Mouse (Mus musculus): ENCODE data around the gene Rps3a1.
"Not testable (repeated sequence)": the region's sequence is repeated elsewhere in the genome, so short reads cannot be mapped to it uniquely, and the experiment has no call there.

Rps3a1 gene

DNA sequence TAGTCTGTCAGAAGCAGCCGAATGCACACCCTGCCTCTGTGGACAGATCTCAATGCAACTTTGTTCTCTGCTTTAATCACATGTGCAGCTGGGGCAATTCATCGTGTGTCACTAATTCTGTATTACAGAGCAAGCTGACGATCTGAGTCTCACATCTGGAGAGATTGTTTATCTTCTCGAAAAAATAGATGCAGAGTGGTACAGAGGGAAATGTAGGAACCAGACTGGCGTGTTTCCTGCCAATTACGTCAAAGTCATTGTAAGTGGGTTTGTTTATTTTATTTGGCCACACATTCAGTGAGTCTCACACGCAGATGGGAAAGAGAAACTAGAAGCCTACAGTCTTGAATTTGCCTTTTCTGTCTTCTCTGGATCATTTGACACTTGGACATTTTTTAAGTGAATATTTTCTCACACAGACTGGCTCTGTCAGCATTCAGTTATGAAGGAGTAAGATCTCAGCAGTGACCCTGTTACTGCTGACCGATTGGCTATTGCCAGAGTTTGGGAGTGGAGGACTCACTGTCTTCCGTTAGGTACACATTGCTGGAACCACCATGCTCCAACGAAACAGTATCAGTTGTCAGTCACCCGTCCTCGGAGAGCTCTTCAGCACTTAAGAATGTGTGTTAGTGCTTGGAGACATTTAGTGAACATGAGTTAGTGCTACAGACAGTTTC lies 27.7 kb downstream of the Rps3a1 start:
- no peak for DNase-seq

DNA sequence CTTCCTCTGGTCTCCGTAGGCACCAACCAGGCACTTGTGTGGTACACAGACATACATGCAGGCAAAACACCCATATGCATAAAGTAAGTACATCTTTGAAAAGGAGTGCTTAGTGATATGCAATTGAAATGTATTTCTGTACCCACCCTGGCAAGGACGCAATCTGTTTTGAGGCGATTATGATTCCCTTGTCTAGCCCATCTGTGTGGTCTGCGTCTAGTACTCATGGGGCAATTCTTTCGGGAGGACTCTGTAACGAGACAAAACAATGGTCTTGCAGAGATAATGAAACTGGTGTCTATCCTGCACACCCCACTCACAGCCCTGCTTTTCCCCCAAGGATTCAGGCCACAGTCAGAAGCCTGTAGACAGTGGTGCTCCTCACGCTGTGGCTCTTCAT lies 29.7 kb downstream of the Rps3a1 start:
- DNase-seq = no peak

DNA sequence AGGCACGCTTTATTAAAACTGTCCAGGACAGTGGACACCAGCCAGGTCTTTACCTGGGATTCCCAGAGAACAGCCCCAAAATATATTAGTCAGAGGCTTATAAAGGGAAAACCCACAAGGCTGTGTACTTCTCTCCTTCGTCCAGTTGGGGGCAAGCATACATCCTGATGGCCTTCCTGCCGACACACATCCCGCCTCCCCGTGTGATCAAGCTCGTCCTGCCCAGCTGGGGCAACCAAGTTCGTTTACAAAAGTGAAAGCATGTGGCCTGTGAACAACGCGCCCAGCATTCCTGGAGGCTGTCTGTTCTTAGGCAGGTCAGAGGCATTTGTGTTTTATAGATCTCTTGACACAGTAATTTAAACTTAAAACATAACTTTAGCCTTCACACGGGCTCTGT lies 32.4 kb downstream of the Rps3a1 start:
- no peak for DNase-seq

DNA sequence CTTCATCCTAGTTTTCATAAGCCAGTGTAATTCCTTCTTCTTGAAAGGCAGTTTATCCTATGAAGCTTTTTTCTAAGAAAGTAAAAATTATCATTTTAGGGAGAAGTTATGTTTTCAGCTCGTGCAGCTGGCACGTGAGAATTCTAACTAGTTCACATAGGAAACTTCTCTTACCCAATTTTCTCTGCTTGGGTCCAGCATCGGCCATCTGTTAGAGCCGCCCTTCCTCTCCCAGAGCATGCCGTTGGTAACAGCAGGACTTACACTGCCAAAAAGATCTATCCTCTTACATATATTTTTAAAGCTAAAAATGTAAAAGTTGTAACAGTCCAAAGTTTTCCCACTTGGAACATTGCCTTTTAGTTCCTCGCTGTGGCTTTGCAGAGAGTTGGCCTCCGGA lies 33.4 kb downstream of the Rps3a1 start:
- no peak for DNase-seq

DNA sequence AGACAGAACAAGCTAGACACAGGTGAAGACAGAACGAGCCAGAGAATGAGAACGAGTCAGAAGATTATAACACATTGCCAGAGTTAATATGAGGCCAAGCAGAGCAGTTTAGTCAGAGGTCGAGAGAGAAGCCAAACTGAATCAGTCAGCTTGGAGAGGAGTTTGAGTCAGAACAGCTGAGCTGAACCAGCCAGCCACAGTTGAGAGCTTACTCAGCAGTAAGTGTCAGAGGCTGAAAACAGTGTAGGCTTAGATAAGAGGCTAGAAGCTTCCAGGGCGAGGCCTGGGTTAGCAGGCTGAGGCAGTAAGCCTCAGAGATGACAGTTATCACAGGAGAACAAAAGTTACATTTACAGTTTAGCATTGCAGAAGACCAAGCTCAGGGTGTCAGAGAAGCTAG lies 33.9 kb downstream of the Rps3a1 start:
- DNase-seq = no peak

DNA sequence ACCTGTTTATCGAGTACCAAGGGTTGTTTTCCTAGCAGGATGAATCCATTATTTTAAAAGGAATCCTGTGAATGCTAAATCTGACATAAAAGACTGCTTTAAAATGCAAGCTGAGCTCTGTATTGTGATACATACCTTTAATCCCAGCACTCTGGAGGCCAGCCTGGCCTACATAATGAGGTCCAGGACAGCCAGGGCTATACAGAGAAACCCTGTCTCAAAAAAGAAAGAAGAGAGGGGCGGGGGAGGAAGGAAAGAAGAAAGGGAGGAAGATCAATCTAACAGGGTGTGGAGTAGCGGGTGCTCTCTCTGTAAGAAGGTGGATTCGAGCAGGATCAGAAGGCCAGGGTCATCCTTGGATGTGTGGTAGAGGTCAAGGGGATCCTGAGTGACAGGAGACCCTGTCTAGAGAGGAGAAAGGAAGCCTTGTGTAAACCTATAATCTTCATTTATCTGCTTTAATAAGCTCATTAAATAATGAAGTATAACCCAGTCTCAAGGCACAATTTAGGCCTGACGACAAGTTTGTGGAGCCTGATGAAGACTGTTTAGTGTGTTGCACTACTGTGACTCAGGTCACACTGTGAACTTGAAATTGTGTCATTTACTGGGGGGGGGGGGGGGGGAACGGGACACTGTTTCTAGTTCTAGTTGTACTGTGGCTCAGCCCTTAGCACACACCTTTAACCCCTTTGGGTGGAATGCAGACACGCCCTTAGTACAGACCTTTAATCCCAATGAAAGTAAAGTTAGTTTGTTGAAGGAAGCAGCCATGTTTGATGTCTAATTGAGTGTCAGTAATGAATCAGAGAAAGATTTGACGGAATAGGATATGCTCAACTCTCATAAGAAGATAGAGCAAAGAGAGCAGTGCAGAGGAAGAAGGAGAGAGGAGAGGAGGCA lies 34.6 kb downstream of the Rps3a1 start:
- no peak for DNase-seq

DNA sequence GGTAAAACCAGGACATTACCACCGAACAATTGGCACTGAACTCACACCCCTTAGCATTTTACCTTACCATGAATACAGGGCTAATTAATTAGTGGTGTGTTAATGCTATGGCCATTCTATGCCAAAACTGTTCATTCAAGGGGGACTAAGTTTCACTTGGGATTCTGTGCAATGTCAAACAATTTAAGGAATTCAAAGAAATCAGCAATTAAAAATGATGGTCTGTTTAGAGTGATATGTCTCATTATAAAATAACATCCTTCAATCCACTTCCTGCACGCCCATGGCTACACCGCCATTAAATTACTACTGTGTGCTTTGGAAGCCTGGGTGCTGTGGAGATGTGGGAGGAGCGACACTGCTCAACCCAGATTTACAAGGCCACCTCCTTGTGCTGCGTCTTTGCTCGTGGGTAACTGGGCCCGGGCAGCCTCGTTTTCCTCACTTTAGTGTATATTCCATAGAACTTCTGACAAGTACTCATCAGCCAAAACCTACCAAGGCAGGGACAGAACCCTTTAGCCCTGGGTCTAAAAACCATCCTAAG lies 36.3 kb downstream of the Rps3a1 start:
- DNase-seq = no peak

DNA sequence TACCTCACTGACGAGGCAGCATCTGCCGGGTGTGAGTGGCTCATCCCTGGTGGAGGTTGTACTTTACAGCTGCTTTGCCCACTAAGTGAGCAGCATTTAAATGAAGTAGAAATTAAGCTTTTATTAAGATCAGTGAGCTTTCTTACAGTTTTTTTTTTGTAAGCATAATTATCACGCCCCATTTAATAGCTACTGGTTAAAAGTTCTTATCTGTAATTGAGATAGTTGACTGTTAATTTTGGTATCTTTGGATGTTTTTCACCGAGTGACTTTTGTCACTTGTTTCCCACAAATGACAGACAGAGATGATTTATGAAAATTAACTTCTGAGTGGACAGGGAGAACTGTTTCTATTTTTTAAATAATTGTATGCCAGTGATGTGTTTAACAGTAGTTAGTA lies 37.6 kb downstream of the Rps3a1 start:
- no peak for DNase-seq

DNA sequence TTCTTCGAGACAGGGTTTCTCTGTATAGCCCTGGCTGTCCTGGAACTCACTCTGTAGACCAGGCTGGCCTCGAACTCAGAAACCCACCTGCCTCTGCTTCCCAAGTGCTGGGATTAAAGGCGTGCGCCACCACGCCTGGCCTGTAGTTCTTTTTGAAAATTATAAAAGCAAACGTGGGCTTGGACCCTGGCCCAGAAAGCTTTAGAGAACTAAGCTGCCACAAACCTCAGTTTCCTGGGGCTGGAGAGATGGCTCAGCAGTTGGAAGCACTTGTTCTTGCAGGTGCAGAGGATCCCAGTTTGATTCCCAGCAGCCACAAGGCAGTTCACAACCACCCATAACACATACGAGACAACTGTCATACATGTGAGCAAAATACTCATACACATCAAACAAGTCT lies 38.1 kb downstream of the Rps3a1 start:
- DNase-seq = not testable (repeated sequence)

DNA sequence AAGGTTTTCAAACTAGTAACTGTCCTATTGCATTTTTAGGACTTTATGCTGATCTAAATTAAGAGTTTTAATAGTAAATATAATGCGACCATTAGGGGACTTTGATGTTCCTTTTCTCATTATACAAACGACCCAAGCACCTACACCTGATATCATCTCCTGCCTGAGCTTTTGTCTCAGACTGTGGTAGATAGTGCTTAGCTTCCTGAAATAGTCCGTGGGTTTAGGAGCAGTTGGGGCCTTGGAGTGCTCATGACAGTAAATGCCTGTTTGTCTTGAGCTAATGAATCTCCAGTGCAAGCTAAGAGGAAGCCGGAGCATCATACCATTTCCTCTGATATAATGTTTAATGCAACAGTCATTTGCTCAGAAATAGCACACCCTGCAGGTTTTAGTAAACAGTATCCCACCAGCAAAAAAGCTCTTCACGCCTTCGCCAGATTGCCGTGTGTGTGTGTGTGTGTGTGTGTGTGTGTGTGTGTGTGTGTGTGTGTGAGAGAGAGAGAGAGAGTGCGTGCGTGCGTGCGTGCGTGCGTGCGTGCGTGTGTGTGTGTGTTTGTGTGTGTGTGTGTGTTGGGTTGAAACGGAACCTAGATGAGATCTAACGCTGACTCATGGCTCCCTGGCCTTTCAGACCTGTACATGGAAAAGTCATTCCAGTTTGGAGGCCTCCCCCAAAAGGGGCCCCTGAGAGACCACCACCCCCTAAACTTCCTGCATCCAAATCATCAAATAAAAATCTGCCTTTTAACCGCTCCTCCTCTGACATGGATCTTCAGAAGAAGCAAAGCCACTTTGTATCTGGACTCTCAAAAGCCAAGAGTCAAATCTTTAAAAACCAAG lies 38.8 kb downstream of the Rps3a1 start:
- no peak for DNase-seq

DNA sequence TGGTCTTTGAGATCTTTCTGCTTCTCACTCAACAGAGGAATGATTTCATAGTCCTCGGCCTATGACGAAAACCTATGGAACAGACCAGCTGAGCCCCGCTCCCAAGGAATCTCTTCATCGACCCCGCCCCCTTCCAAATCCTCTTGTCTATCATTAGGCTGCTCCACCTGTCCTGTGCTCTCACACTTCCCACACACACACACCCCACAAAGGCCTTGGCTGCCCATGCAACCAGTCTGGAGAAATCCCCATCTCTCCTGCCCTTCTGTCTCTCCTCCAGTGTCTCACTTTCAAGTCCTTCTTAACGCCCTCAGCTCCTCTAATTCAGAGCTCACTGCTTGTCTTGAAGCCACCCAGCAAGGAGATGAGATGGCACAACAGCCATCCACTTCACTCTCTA lies 40.5 kb downstream of the Rps3a1 start:
- DNase-seq = no peak

DNA sequence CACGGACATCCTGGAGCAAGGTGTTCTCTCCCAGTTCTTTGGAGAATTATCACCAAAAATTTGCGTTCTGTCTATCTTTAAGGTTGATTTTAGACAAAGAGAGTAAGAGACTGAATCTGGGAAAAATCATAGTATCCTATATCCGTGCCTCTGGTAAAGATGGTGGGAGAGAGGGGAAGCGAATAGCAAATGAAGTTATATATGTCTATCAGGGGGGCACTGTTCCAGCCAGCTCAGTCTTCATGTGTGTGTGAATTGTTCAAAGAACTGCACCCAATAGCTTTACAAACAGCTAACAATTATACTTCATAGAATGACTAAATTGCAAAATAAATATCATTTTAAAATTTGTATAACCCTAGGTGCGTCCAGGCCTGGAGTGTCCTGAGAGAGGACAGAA lies 48.6 kb downstream of the Rps3a1 start:
- DNase-seq = no peak

DNA sequence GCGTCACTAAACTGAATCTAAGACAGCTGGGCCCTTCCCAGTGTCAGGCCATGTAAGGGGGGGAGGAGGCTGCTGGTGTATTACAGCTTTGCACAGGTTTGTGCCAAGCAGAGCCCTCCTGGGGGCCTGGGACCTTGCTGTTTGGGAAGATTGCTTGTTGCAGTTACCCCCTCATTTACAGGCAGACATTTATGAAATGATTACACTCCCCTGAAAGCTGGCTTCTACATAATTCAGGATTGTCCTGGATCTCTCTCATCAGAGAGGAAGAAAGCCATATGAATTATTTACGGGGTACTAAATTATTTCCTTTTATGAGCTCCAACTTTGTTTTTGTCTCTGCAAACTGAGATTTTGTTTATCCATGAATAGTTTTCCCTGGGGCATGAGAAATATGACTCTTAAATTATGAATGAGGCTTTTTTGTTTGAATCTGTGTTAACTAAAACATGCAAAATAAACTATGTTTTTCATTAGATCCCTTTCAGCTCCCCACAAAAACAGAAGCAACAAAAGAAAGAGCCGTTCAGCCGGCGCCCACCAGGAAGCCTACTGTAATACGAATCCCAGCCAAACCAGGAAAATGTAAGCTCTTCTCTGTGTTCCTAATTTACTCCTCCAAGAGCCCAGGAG lies 49.2 kb downstream of the Rps3a1 start:
- DNase-seq = peak; percentile 27 to 33

Measured in cerebellum, postnatal 14 days (tissue).